Mouse (Mus musculus) lung, embryonic 15.5 days (tissue): ENCODE results near the gene Trim71. TPM values are rescaled to one million over a fixed set of nuclear protein-coding genes. Genes with fewer than 3 reads are reported as not detected.

ENCODE experiments used
- ATAC-seq: fragments of 200-750 bp; cut with Nextera tagmentation; 2 replicates; pipeline ENCODE4 v1.8.0; 2017; ENCODE audit warnings: moderate number of reproducible peaks, borderline replicate concordance; ENCODE audit not compliant: low FRiP score, low TSS enrichment; ENCODE audit errors: extremely low read depth
- H3K27ac ChIP-seq: fragments of 300-500 bp; sonication (generic); 2 replicates; pipeline ENCODE4 v1.5.1; 2015; ENCODE audit warnings: moderate library complexity, mild to moderate bottlenecking, inconsistent platforms
- H3K27me3 ChIP-seq: fragments of 300-500 bp; sonication (generic); 2 replicates; pipeline ENCODE4 v1.6.1; 2015; ENCODE audit warnings: inconsistent platforms
- H3K36me3 ChIP-seq: fragments of 300-500 bp; sonication (generic); 2 replicates; pipeline ENCODE4 v1.6.1; 2015; ENCODE audit warnings: inconsistent platforms
- H3K4me1 ChIP-seq: fragments of 300-500 bp; sonication (generic); 2 replicates; pipeline ENCODE4 v1.6.1; 2015; ENCODE audit warnings: inconsistent platforms
- H3K4me2 ChIP-seq: fragments of 300-500 bp; sonication (generic); 2 replicates; pipeline ENCODE4 v1.6.1; 2015; ENCODE audit warnings: inconsistent platforms, mild to moderate bottlenecking, moderate library complexity
- H3K4me3 ChIP-seq: fragments of 300-500 bp; sonication (generic); 2 replicates; pipeline ENCODE4 v1.5.1; 2015; ENCODE audit warnings: mild to moderate bottlenecking, inconsistent platforms
- H3K9ac ChIP-seq: fragments of 300-500 bp; sonication (generic); 2 replicates; pipeline ENCODE4 v1.6.1; 2015; ENCODE audit warnings: inconsistent platforms
- H3K9me3 ChIP-seq: fragments of 300-500 bp; sonication (generic); 2 replicates; pipeline ENCODE4 v1.6.1; 2016; ENCODE audit warnings: inconsistent platforms
- WGBS: fragments of 180-500 bp; shearing (Covaris S2); methylation state at CpG from one replicate; pipeline ENCODE4 v1.1.7; 2015; 5-methylcytosine and 5-hydroxymethylcytosine counted together
- polyA plus RNA-seq: library from polyadenylated mRNA; unstranded; fragments of >200 nt; fragmentation: Nextera tagmentation; extraction: Ambion mirVana; gene quantifications from 2 replicates; pipeline ENCODE4 v1.2.1, GENCODE M21; 2015

Trim71 gene
- polyA plus RNA-seq, 1 experiment from 2014 or later = 1.2 TPM

- Histone ChIP-seq H3K27ac (no peak overlapping the region), H3K27me3 (no peaks in the 10 kb centered on the region), H3K36me3 (no peaks in the 10 kb centered on the region), H3K4me1 (no peaks in the 10 kb centered on the region), H3K4me3 (no peak overlapping the region), H3K9me3 (no peaks in the 10 kb centered on the region), H3K4me2 (no peak overlapping the region), H3K9ac (no peak overlapping the region)
- WGBS = 42% methylated on average over 5 of the region's 5 CpGs
- no peak for ATAC-seq
Observed at GRCm38 (mm10) chr9:114573528-114573927, 9.4 kb upstream of the Trim71 start.

GRCm38 (mm10) chr9:114568682-114569474 is 4.7 kb upstream of the Trim71 start:
- Histone ChIP-seq H3K27ac (no peak overlapping the region), H3K27me3 (no peaks in the 10 kb centered on the region), H3K9ac (no peak overlapping the region), H3K9me3 (no peaks in the 10 kb centered on the region), H3K36me3 (no peaks in the 10 kb centered on the region), H3K4me1 (peaks cover 5% of the 10 kb centered on the region; the same call in 1 of the 2 replicates), H3K4me2 (no peak overlapping the region), H3K4me3 (no peak overlapping the region)
- WGBS = 83% methylated on average over 5 of the region's 5 CpGs
- ATAC-seq = no peak

GRCm38 (mm10) chr9:114564667-114565066 is 498 bp upstream of the Trim71 start:
- ATAC-seq = no peak
- no peaks in the 10 kb centered on the region for H3K9me3 ChIP-seq
- WGBS = 1% methylated on average over 10 of the region's 10 CpGs
- peak overlapping the region; percentile 75 for H3K9ac ChIP-seq
- H3K36me3 ChIP-seq = no peaks in the 10 kb centered on the region
- H3K4me2 ChIP-seq = peak overlapping the region; percentile 96
- peaks cover 29% of the 10 kb centered on the region for H3K4me1 ChIP-seq
- peak overlapping the region; percentile 70 for H3K4me3 ChIP-seq
- H3K27ac ChIP-seq = peak overlapping the region; percentile 90
- peaks cover 13% of the 10 kb centered on the region for H3K27me3 ChIP-seq

GRCm38 (mm10) chr9:114562919-114563751 is 1.0 kb downstream of the Trim71 start:
- Histone ChIP-seq H3K27ac (peak overlapping the region; percentile 90), H3K4me3 (peak overlapping the region; percentile 70), H3K9ac (peak overlapping the region; percentile 75), H3K27me3 (peaks cover 13% of the 10 kb centered on the region), H3K36me3 (no peaks in the 10 kb centered on the region), H3K4me2 (peak overlapping the region; percentile 96), H3K9me3 (no peaks in the 10 kb centered on the region), H3K4me1 (peaks cover 29% of the 10 kb centered on the region)
- peak; percentile 23; the same call in 1 of the 2 replicates for ATAC-seq
- WGBS = 1% methylated on average over 116 of the region's 122 CpGs

- 1% methylated on average over 83 of the region's 101 CpGs for WGBS
- peaks cover 13% of the 10 kb centered on the region for H3K27me3 ChIP-seq
- H3K36me3 ChIP-seq = no peaks in the 10 kb centered on the region
- H3K4me1 ChIP-seq = peaks cover 30% of the 10 kb centered on the region
- H3K4me3 ChIP-seq = peak overlapping the region; percentile 70
- peak overlapping the region; percentile 75 for H3K9ac ChIP-seq
- no peak; the same call in 1 of the 2 replicates for ATAC-seq
- H3K27ac ChIP-seq = peak overlapping the region; percentile 90
- no peaks in the 10 kb centered on the region for H3K9me3 ChIP-seq
- H3K4me2 ChIP-seq = peak overlapping the region; percentile 96
Observed at GRCm38 (mm10) chr9:114562031-114562918, 1.9 kb downstream of the Trim71 start.

GRCm38 (mm10) chr9:114561671-114561971 is 2.5 kb downstream of the Trim71 start:
- Histone ChIP-seq H3K36me3 (no peaks in the 10 kb centered on the region), H3K4me3 (peak overlapping the region; percentile 70), H3K4me1 (peaks cover 36% of the 10 kb centered on the region), H3K27me3 (peaks cover 13% of the 10 kb centered on the region), H3K4me2 (peak overlapping the region; percentile 96), H3K9ac (peak overlapping the region; percentile 75), H3K27ac (no peak overlapping the region), H3K9me3 (no peaks in the 10 kb centered on the region)
- 4% methylated on average over 12 of the region's 12 CpGs for WGBS
- no peak for ATAC-seq

- Histone ChIP-seq H3K4me3 (peak overlapping the region; percentile 70), H3K36me3 (no peaks in the 10 kb centered on the region), H3K9me3 (no peaks in the 10 kb centered on the region), H3K27me3 (peaks cover 13% of the 10 kb centered on the region), H3K9ac (peak overlapping the region; percentile 75), H3K4me1 (peaks cover 42% of the 10 kb centered on the region), H3K4me2 (peak overlapping the region; percentile 96), H3K27ac (no peak overlapping the region)
- no peak for ATAC-seq
- 4% methylated on average over 36 of the region's 36 CpGs for WGBS
Observed at GRCm38 (mm10) chr9:114560771-114561670, 3.1 kb downstream of the Trim71 start.

- Histone ChIP-seq H3K27ac (no peak overlapping the region), H3K9ac (peak overlapping the region; percentile 75; the same call in 1 of the 2 replicates), H3K27me3 (peaks cover 13% of the 10 kb centered on the region), H3K9me3 (no peaks in the 10 kb centered on the region), H3K4me1 (peaks cover 47% of the 10 kb centered on the region), H3K36me3 (no peaks in the 10 kb centered on the region), H3K4me3 (peak overlapping the region; percentile 70), H3K4me2 (peak overlapping the region; percentile 96)
- ATAC-seq = no peak
- WGBS = 22% methylated on average over 7 of the region's 7 CpGs
Observed at GRCm38 (mm10) chr9:114560141-114560540, 4.0 kb downstream of the Trim71 start.

GRCm38 (mm10) chr9:114557086-114557485 is 7.1 kb downstream of the Trim71 start:
- no peak overlapping the region for H3K4me2 ChIP-seq
- H3K4me1 ChIP-seq = peaks cover 54% of the 10 kb centered on the region
- no peaks in the 10 kb centered on the region for H3K36me3 ChIP-seq
- WGBS = 32% methylated on average over 7 of the region's 7 CpGs
- peaks cover 7% of the 10 kb centered on the region for H3K27me3 ChIP-seq
- H3K9me3 ChIP-seq = no peaks in the 10 kb centered on the region
- H3K9ac ChIP-seq = no peak overlapping the region
- H3K4me3 ChIP-seq = no peak overlapping the region
- ATAC-seq = no peak
- no peak overlapping the region for H3K27ac ChIP-seq

- H3K4me1 ChIP-seq = peaks cover 47% of the 10 kb centered on the region
- H3K36me3 ChIP-seq = no peaks in the 10 kb centered on the region
- no peaks in the 10 kb centered on the region for H3K9me3 ChIP-seq
- ATAC-seq = no peak
- 51% methylated on average over 10 of the region's 10 CpGs for WGBS
- no peak overlapping the region for H3K4me2 ChIP-seq
- H3K27ac ChIP-seq = peak overlapping the region; percentile 77; the same call in 1 of the 2 replicates
- H3K27me3 ChIP-seq = 0 out of 2 replicates have a peak, but pooled peaks cover under 1% of the 10 kb centered on the region
- H3K9ac ChIP-seq = no peak overlapping the region
- H3K4me3 ChIP-seq = no peak overlapping the region
Observed at GRCm38 (mm10) chr9:114556276-114556855, 7.8 kb downstream of the Trim71 start.
